Mouse (Mus musculus) E14TG2a.4 (cell line): ENCODE measurements around the gene Hook2.

Source experiments
- CTCF ChIP-seq: conservative IDR thresholded peaks from 2 replicates; pipeline ENCODE4 v1.5.1; 2014; ENCODE audit warnings: low read length
- NANOG ChIP-seq: IDR thresholded peaks from 2 replicates; pipeline ENCODE4 v1.6.1; 2014; ENCODE audit warnings: borderline replicate concordance, low read length, mixed read lengths
- POU5F1 ChIP-seq: IDR thresholded peaks from 2 replicates; pipeline ENCODE4 v1.6.1; 2014; ENCODE audit warnings: low read length, borderline replicate concordance

- TF ChIP-seq CTCF (no peak), POU5F1 (no peak), NANOG (no peak)
Measured at GRCm38 (mm10) chr8:85036718-85037365, 46.4 kb downstream of the Hook2 start, which contains the start of gene Tnpo2.
